Mouse (Mus musculus): ENCODE measurements around the gene Parp9. TPM values are rescaled to one million over a fixed set of nuclear protein-coding genes. Genes with fewer than 3 reads are reported as not detected.

Parp9 gene
- polyA plus RNA-seq, 1 experiment from 2014 or later = 1.8 TPM

DNA sequence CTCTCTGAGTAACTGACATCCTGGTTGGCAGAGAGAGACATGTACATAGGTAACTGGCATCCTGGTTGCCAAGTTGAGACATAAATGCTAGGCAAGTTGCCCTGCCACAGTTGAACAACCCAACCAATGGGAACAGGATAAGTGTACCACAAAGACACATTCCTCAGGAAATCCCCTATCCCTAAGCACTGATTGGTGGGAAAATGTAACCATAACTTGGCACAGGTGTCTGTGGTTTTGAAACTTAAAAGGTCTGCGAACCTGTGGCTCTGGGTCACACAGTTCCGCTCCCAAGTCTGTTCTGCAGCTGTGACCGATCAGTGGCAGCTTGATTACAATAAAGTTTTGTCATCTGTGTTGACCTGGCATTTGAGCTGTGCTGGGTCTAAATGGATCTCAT, 32.9 kb upstream of the Parp9 start:
- no peaks in the 10 kb centered on the region for H3K9me3 ChIP-seq (replicated peaks; ENCODE audit: control insufficient read depth, low read length, poor library complexity, severe bottlenecking)
- no peaks in the 10 kb centered on the region for H3K36me3 ChIP-seq (ENCODE audit: control insufficient read depth, insufficient read depth, low read length)
- H3K9ac ChIP-seq (ENCODE audit: low read depth, low read length) = no peak overlapping the region
- H3K4me1 ChIP-seq (ENCODE audit: control insufficient read depth, insufficient read depth, low read length) = no peaks in the 10 kb centered on the region
- H3K4me3 ChIP-seq (ENCODE audit: low read depth, low read length) = no peak overlapping the region
- H3K27me3 ChIP-seq (ENCODE audit: control insufficient read depth, insufficient read depth, low read depth, low read length) = no peaks in the 10 kb centered on the region
- no peak overlapping the region for H3K27ac ChIP-seq (ENCODE audit: low read length)
- no peak overlapping the region for H3K4me2 ChIP-seq (ENCODE audit: low read length)
- no peak for ATAC-seq
- 93% methylated on average over 3 of the region's 3 CpGs for WGBS

GRCm38 (mm10) chr16:35905819-35906485, 32.3 kb upstream of the Parp9 start:
- H3K27ac ChIP-seq (ENCODE audit: low read length) = no peak overlapping the region
- H3K36me3 ChIP-seq (ENCODE audit: control insufficient read depth, insufficient read depth, low read length) = no peaks in the 10 kb centered on the region
- H3K27me3 ChIP-seq (ENCODE audit: control insufficient read depth, insufficient read depth, low read depth, low read length) = no peaks in the 10 kb centered on the region
- H3K4me2 ChIP-seq (ENCODE audit: low read length) = no peak overlapping the region
- H3K4me1 ChIP-seq (ENCODE audit: control insufficient read depth, insufficient read depth, low read length) = no peaks in the 10 kb centered on the region
- H3K9ac ChIP-seq (ENCODE audit: low read depth, low read length) = no peak overlapping the region
- WGBS = 84% methylated on average over 6 of the region's 6 CpGs
- H3K4me3 ChIP-seq (ENCODE audit: low read depth, low read length) = no peak overlapping the region
- H3K9me3 ChIP-seq (replicated peaks; ENCODE audit: control insufficient read depth, low read length, poor library complexity, severe bottlenecking) = no peaks in the 10 kb centered on the region
- no peak for ATAC-seq

- 85% methylated on average over 7 of the region's 7 CpGs for WGBS
- no peak overlapping the region for H3K4me3 ChIP-seq (ENCODE audit: low read depth, low read length)
- no peak for ATAC-seq
Observed at GRCm38 (mm10) chr16:35906887-35907286, 31.4 kb upstream of the Parp9 start.

DNA sequence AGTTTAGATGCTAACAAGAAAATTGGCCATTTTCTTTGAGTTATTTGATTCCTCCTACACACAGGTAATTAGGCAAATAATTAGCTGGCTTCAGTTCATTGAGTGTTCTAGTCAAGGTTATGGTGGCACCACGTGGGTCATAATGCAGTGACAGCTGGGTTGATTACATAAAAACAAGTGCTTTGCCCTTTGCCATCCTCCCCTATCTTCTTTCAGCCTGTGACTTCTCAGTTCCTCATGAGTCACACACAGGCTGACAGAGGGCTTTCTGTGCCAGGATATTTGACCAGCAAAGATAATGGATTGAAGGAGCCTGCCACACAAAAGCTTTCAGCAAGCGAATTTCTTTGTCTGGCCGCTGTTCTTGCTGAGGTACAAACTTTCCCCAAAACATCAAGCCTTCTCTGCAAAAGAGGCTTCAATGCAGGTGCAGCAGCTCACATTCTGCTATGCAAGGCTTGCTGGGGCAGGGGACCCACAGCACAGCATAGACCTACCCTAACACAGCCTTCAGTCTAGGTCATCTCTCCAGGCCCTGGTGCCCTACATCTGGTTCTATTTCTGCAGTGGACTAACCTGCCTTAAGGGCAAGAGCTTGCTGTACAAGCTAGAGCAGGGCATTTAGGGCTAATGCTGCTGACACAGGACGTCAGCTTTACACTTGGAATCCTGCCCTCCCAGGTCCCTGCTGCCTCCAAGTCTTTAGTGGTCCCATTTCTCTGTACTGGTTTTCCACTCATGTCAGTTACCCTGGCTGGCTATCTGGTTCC, 30.7 kb upstream of the Parp9 start:
- Histone ChIP-seq H3K4me1 (ENCODE audit: control insufficient read depth, insufficient read depth, low read length) (no peaks in the 10 kb centered on the region), H3K9ac (ENCODE audit: low read depth, low read length) (no peak overlapping the region), H3K4me3 (ENCODE audit: low read depth, low read length) (no peak overlapping the region), H3K36me3 (ENCODE audit: control insufficient read depth, insufficient read depth, low read length) (no peaks in the 10 kb centered on the region), H3K4me2 (ENCODE audit: low read length) (no peak overlapping the region), H3K27me3 (ENCODE audit: control insufficient read depth, insufficient read depth, low read depth, low read length) (no peaks in the 10 kb centered on the region), H3K27ac (ENCODE audit: low read length) (no peak overlapping the region), H3K9me3 (replicated peaks; ENCODE audit: control insufficient read depth, low read length, poor library complexity, severe bottlenecking) (no peaks in the 10 kb centered on the region)
- WGBS = 64% methylated on average over 4 of the region's 4 CpGs
- no peak for ATAC-seq

More at GRCm38 (mm10) chr16:35906887-35907286, 31.4 kb upstream of the Parp9 start:
- H3K4me2 ChIP-seq (ENCODE audit: low read length) = no peak overlapping the region
- no peaks in the 10 kb centered on the region for H3K9me3 ChIP-seq (replicated peaks; ENCODE audit: control insufficient read depth, low read length, poor library complexity, severe bottlenecking)
- H3K4me1 ChIP-seq (ENCODE audit: control insufficient read depth, insufficient read depth, low read length) = no peaks in the 10 kb centered on the region
- H3K9ac ChIP-seq (ENCODE audit: low read depth, low read length) = no peak overlapping the region
- H3K27ac ChIP-seq (ENCODE audit: low read length) = no peak overlapping the region
- no peaks in the 10 kb centered on the region for H3K27me3 ChIP-seq (ENCODE audit: control insufficient read depth, insufficient read depth, low read depth, low read length)
- H3K36me3 ChIP-seq (ENCODE audit: control insufficient read depth, insufficient read depth, low read length) = no peaks in the 10 kb centered on the region

DNA sequence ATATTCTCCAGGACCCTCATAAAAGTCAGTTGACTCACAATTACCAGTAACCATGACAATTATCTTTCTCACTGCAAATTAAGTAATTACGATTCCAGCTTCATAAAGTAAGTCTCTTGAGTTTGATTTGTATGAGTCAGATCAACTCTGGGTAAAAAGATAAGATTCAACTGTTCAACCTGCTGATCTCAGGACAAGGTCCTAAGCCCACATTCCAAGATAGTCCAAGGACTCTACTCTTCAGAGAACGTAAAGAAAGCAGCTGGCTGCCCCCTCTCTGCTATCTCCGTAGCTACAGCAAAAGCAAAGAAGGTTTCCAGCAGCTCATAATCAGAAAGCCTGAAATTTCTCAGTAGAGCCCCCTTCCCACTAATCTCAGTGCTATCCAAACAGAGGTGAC, 26.8 kb upstream of the Parp9 start:
- WGBS = 74% methylated on average over 3 of the region's 3 CpGs
- H3K9me3 ChIP-seq (replicated peaks; ENCODE audit: control insufficient read depth, low read length, poor library complexity, severe bottlenecking) = no peaks in the 10 kb centered on the region
- H3K27me3 ChIP-seq (ENCODE audit: control insufficient read depth, insufficient read depth, low read depth, low read length) = no peaks in the 10 kb centered on the region
- no peak overlapping the region for H3K9ac ChIP-seq (ENCODE audit: low read depth, low read length)
- no peak overlapping the region for H3K4me3 ChIP-seq (ENCODE audit: low read depth, low read length)
- H3K27ac ChIP-seq (ENCODE audit: low read length) = no peak overlapping the region
- no peaks in the 10 kb centered on the region for H3K36me3 ChIP-seq (ENCODE audit: control insufficient read depth, insufficient read depth, low read length)
- no peaks in the 10 kb centered on the region for H3K4me1 ChIP-seq (ENCODE audit: control insufficient read depth, insufficient read depth, low read length)
- no peak for ATAC-seq
- no peak overlapping the region for H3K4me2 ChIP-seq (ENCODE audit: low read length)

DNA sequence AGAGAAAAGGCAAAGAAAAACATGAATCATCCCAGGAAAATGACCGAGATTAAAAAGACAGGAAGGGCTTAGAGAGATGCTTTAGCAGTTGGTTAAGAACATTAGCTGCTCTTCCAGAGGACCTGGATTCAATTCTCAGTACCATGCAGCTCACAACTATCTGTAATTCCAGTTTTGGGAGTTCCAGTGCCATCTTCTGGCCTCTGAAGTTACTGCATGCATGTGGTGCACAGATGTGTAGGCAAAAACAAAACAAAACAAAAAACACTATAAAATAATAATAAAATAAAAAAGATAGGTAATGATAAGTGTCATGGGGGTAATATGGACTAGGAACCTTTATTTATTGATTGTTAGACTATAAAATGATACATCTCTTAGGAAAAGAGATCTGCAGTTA, 24.7 kb upstream of the Parp9 start:
- no peaks in the 10 kb centered on the region for H3K9me3 ChIP-seq (replicated peaks; ENCODE audit: control insufficient read depth, low read length, poor library complexity, severe bottlenecking)
- H3K4me2 ChIP-seq (ENCODE audit: low read length) = no peak overlapping the region
- no peak overlapping the region for H3K9ac ChIP-seq (ENCODE audit: low read depth, low read length)
- WGBS = 83% methylated on average over 1 of the region's 1 CpGs
- H3K4me1 ChIP-seq (ENCODE audit: control insufficient read depth, insufficient read depth, low read length) = no peaks in the 10 kb centered on the region
- H3K27ac ChIP-seq (ENCODE audit: low read length) = no peak overlapping the region
- no peaks in the 10 kb centered on the region for H3K27me3 ChIP-seq (ENCODE audit: control insufficient read depth, insufficient read depth, low read depth, low read length)
- H3K36me3 ChIP-seq (ENCODE audit: control insufficient read depth, insufficient read depth, low read length) = no peaks in the 10 kb centered on the region
- no peak overlapping the region for H3K4me3 ChIP-seq (ENCODE audit: low read depth, low read length)
- no peak for ATAC-seq

- 78% methylated on average over 5 of the region's 5 CpGs for WGBS
- Histone ChIP-seq H3K4me1 (ENCODE audit: control insufficient read depth, insufficient read depth, low read length) (no peaks in the 10 kb centered on the region), H3K4me3 (ENCODE audit: low read depth, low read length) (no peak overlapping the region)
Observed at GRCm38 (mm10) chr16:35914301-35914700, 24.0 kb upstream of the Parp9 start.

GRCm38 (mm10) chr16:35918721-35919543, 19.3 kb upstream of the Parp9 start:
- no peak for ATAC-seq
- 89% methylated on average over 6 of the region's 6 CpGs for WGBS
- no peaks in the 10 kb centered on the region for H3K4me1 ChIP-seq (ENCODE audit: control insufficient read depth, insufficient read depth, low read length)
- H3K9ac ChIP-seq (ENCODE audit: low read depth, low read length) = no peak overlapping the region
- no peak overlapping the region for H3K4me3 ChIP-seq (ENCODE audit: low read depth, low read length)
- no peaks in the 10 kb centered on the region for H3K9me3 ChIP-seq (replicated peaks; ENCODE audit: control insufficient read depth, low read length, poor library complexity, severe bottlenecking)
- no peaks in the 10 kb centered on the region for H3K27me3 ChIP-seq (ENCODE audit: control insufficient read depth, insufficient read depth, low read depth, low read length)
- H3K36me3 ChIP-seq (ENCODE audit: control insufficient read depth, insufficient read depth, low read length) = no peaks in the 10 kb centered on the region
- no peak overlapping the region for H3K27ac ChIP-seq (ENCODE audit: low read length)
- H3K4me2 ChIP-seq (ENCODE audit: low read length) = no peak overlapping the region

More at GRCm38 (mm10) chr16:35914301-35914700, 24.0 kb upstream of the Parp9 start:
- Histone ChIP-seq H3K4me2 (ENCODE audit: low read length) (no peak overlapping the region), H3K27ac (ENCODE audit: low read length) (no peak overlapping the region), H3K9ac (ENCODE audit: low read depth, low read length) (no peak overlapping the region), H3K36me3 (ENCODE audit: control insufficient read depth, insufficient read depth, low read length) (no peaks in the 10 kb centered on the region), H3K9me3 (replicated peaks; ENCODE audit: control insufficient read depth, low read length, poor library complexity, severe bottlenecking) (no peaks in the 10 kb centered on the region), H3K27me3 (ENCODE audit: control insufficient read depth, insufficient read depth, low read depth, low read length) (no peaks in the 10 kb centered on the region)
- no peak for ATAC-seq

All from midbrain, embryonic 16.5 days (tissue).